Mouse (Mus musculus) embryonic facial prominence, embryonic 11.5 days (tissue): Measurements from ENCODE around the gene Eif3c. TPM values are rescaled to one million over a fixed set of nuclear protein-coding genes. Genes with fewer than 3 reads are reported as not detected.

ENCODE experiments used
- ATAC-seq: fragments of 200-750 bp; cut with Nextera tagmentation; replicated peaks from 2 replicates; pipeline ENCODE4 v1.8.0; 2017; ENCODE audit warnings: low read depth; ENCODE audit not compliant: insufficient number of reproducible peaks, low FRiP score, low TSS enrichment
- DNase-seq: peaks from one replicate; pipeline ENCODE4 v3.0.0-alpha.2; 2015; ENCODE audit warnings: low spot score
- H3K27ac ChIP-seq: fragments of 300-500 bp; sonication (generic); replicated peaks from 2 replicates; pipeline ENCODE4 v1.5.1; 2014; ENCODE audit warnings: mild to moderate bottlenecking, low read depth, low read length, control low read depth
- H3K27me3 ChIP-seq: fragments of 300-500 bp; sonication (generic); 2 replicates; pipeline ENCODE4 v1.6.1; 2014; ENCODE audit warnings: mild to moderate bottlenecking, low read length, moderate library complexity, mixed read lengths; ENCODE audit not compliant: control insufficient read depth, insufficient read depth
- H3K36me3 ChIP-seq: fragments of 300-500 bp; sonication (generic); replicated peaks from 2 replicates; pipeline ENCODE4 v1.6.1; 2014; ENCODE audit warnings: low read depth, mild to moderate bottlenecking, low read length, moderate library complexity, mixed read lengths; ENCODE audit not compliant: control insufficient read depth, insufficient read depth
- H3K4me1 ChIP-seq: fragments of 300-500 bp; sonication (generic); 2 replicates; pipeline ENCODE4 v1.6.1; 2014; ENCODE audit warnings: low read length, mixed read lengths; ENCODE audit not compliant: control insufficient read depth, insufficient read depth
- H3K4me2 ChIP-seq: fragments of 300-500 bp; sonication (generic); 2 replicates; pipeline ENCODE4 v1.6.1; 2014; ENCODE audit warnings: low read depth, mild to moderate bottlenecking, control low read depth, low read length, moderate library complexity
- H3K4me3 ChIP-seq: fragments of 300-500 bp; sonication (generic); 2 replicates; pipeline ENCODE4 v1.5.1; 2014; ENCODE audit warnings: low read depth, low read length, control low read depth
- H3K9ac ChIP-seq: fragments of 300-500 bp; sonication (generic); replicated peaks from 2 replicates; pipeline ENCODE4 v1.6.1; 2014; ENCODE audit warnings: mild to moderate bottlenecking, control low read depth, low read length
- H3K9me3 ChIP-seq: fragments of 300-500 bp; sonication (generic); replicated peaks from 2 replicates; pipeline ENCODE4 v1.6.1; 2016; ENCODE audit warnings: mild to moderate bottlenecking, low read length, inconsistent platforms, mixed read lengths; ENCODE audit not compliant: control insufficient read depth
- WGBS: fragments of 180-500 bp; shearing (Covaris S2); extraction: QIAGEN DNeasy Blood & Tissue Kit; methylation state at CpG from one replicate; pipeline ENCODE4 v1.1.7; 2014; 5-methylcytosine and 5-hydroxymethylcytosine counted together
- microRNA-seq: library from miRNA; unstranded; fragments of <30 nt; microRNA quantifications from one replicate; pipeline ENCODE4, GENCODE M21; 2016; ENCODE audit warnings: borderline number of aligned reads
- polyA plus RNA-seq: library from polyadenylated mRNA; unstranded; fragments of >200 nt; fragmentation: Nextera tagmentation; extraction: Ambion mirVana; gene quantifications from 2 replicates; pipeline ENCODE4 v1.2.1, GENCODE M21; 2014

Eif3c gene
- polyA plus RNA-seq, 1 experiment from 2014 or later, result 184 TPM

DNA sequence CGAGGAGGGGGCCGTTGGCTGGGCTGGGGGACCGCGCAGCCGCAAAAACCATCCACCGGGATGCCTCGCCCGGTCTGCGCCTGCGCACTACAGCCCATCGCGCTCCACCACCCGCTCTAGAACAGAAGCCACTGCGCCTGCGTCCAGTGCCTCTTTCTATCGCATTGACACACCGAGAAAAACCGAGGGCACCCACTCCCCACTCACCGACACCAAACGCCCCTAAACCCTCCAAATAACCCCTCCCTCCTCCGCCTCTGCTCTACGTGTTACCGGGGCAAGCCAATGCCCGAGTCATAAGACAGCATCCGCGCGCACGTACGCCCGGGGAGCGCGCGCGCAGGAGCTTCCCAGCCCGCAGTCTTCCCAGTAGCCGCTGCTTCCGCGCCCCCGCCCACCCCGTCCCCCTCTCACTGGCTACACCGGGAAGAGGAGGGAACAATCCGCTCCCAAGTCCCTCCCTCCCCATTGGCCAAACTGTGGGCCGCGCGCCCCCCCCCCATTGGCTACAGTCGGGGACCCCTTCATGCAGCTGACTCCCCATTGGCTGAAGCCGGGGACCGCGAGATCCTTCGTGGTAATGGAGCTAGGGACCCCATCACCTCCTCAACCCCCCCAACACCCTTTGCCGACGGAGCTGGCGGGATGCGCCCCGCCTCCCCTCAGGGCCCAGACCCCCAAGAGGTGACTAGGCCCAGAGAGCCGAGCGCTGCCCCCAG is 64.0 kb downstream of the Eif3c start:
- peak; percentile 88 for ATAC-seq
- Histone ChIP-seq H3K9me3 (no peaks in the 10 kb centered on the region), H3K4me1 (no peaks in the 10 kb centered on the region), H3K4me3 (peak overlapping the region; percentile 100), H3K27me3 (no peaks in the 10 kb centered on the region), H3K4me2 (peak overlapping the region; percentile 60), H3K27ac (peak overlapping the region; percentile 99), H3K9ac (peak overlapping the region; percentile 100), H3K36me3 (peaks cover 17% of the 10 kb centered on the region)
- WGBS, result under 1% methylated on average over 53 of the region's 57 CpGs
- DNase-seq, result peak; percentile 96

DNA sequence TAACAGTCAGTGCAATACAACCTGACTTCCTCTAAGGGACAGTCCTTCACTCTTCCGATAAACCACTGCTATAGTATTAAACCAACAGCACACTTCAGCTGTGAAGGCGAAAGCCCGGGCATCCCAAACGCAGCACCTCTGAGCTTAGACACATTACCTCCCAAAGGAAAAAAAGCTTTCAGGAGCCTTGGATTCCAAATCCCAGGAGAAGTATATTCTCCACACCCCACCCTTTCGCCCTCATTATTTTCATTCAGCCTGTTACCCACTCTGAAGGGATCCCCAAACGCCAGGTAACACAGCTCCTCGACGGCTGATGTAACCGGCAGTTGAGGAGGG is 64.6 kb downstream of the Eif3c start:
- ATAC-seq (no peak; the same call in 1 of the 2 replicates), DNase-seq (no peak)
- Histone ChIP-seq H3K4me1 (no peaks in the 10 kb centered on the region), H3K4me3 (peak overlapping the region; percentile 100), H3K27ac (peak overlapping the region; percentile 99), H3K4me2 (peak overlapping the region; percentile 60), H3K36me3 (peaks cover 17% of the 10 kb centered on the region), H3K9ac (peak overlapping the region; percentile 45), H3K27me3 (no peaks in the 10 kb centered on the region), H3K9me3 (no peaks in the 10 kb centered on the region)
- WGBS, result 6% methylated on average over 9 of the region's 9 CpGs

DNA sequence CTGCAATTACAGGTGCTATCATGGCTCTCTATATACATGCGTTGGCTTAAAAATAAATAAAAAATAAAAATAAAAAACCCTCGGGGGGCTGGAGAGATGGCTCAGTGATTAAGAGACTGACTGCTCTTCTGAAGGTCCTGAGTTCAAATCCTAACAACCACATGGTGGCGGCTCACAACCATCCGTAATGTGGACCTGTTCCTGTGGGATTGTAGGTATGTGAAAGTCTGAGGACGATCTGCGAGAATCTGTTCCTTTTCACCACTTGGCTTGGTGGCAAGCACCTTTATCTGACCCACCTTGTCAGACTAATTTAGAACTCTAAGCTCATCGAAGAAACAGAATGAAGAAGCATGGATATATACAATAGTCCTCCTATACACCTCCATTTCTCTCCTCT is 66.8 kb downstream of the Eif3c start:
- no peak for ATAC-seq
- Histone ChIP-seq H3K4me3 (no peak overlapping the region), H3K9ac (no peak overlapping the region), H3K27me3 (no peaks in the 10 kb centered on the region), H3K4me1 (no peaks in the 10 kb centered on the region), H3K27ac (no peak overlapping the region), H3K9me3 (no peaks in the 10 kb centered on the region), H3K36me3 (peaks cover 33% of the 10 kb centered on the region), H3K4me2 (no peak overlapping the region)
- WGBS, result 95% methylated on average over 7 of the region's 7 CpGs
- no peak for DNase-seq

DNA sequence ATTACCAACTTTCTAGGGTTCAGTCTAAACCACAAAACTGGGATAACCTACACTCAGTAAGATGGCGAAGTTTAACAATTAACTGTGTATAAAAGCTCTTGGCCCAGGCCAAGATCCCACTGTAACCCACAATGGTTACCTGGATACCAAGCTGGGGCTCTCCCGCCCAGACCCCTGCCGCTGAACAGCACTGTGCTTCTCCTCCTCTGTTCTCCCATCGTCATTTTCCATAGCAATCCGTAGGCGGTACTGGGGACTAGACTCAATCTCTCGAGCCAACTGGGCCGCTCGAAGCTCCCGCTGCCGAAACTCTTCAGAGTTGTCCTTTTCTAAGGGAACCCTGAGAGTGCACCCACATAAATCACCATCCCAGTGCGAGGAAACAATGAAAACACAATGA is 68.2 kb downstream of the Eif3c start:
- Histone ChIP-seq H3K4me2 (no peak overlapping the region), H3K9ac (no peak overlapping the region), H3K4me3 (no peak overlapping the region), H3K4me1 (no peaks in the 10 kb centered on the region), H3K27ac (no peak overlapping the region), H3K36me3 (peaks cover 47% of the 10 kb centered on the region), H3K27me3 (no peaks in the 10 kb centered on the region), H3K9me3 (no peaks in the 10 kb centered on the region)
- 94% methylated on average over 12 of the region's 12 CpGs for WGBS
- ATAC-seq (no peak), DNase-seq (no peak)

DNA sequence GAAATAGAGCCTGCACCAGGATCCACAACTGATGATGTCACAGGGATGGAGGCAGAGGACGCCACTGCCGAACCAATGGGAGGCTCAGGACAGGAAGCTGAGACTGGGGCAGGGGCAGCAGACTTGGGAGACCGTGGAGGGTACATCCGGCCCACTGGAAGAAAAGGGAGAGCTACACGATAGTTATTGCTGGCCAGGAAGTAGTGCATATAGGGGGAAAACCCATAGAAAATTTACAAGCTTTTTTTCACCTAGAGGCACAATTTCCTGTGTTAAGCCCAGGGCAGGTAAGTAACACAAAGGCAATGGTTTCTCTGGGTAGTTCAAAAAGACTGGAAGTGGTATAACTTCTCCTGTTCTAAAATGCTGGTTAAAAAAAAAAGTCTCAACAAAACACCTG is 69.7 kb downstream of the Eif3c start:
- no peak overlapping the region for H3K4me3 ChIP-seq
- H3K9ac ChIP-seq, result no peak overlapping the region
- H3K4me2 ChIP-seq, result no peak overlapping the region
- no peaks in the 10 kb centered on the region for H3K27me3 ChIP-seq
- H3K36me3 ChIP-seq, result peaks cover 59% of the 10 kb centered on the region
- no peaks in the 10 kb centered on the region for H3K4me1 ChIP-seq
- DNase-seq (no peak), ATAC-seq (no peak)
- no peak overlapping the region for H3K27ac ChIP-seq
- WGBS, result 92% methylated on average over 5 of the region's 5 CpGs
- no peaks in the 10 kb centered on the region for H3K9me3 ChIP-seq

Small RNAs within 50 kb of the gene (microRNA-seq; reads per million reads assigned to microRNA genes)
- gene Mir7059, result 3.8 reads per million

Other genes with a start within 250 kb of the Eif3c start
- 2.1 and 3.5 TPM in 2 replicates for gene Lat, start 196.8 kb downstream of the Eif3c start, polyA plus RNA-seq
- gene Spns1, start 189.0 kb downstream of the Eif3c start, polyA plus RNA-seq, result 31.5 and 35.0 TPM in 2 replicates
- 3.5 and 4.3 TPM in 2 replicates for gene Nfatc2ip, start 169.7 kb downstream of the Eif3c start, polyA plus RNA-seq
- not detected in 2 replicates for gene Cd19, start 151.5 kb downstream of the Eif3c start, polyA plus RNA-seq
- 18.6 and 24.8 TPM in 2 replicates for gene Rabep2, start 137.7 kb downstream of the Eif3c start, polyA plus RNA-seq
- 6.6 and 6.7 TPM in 2 replicates for gene Atp2a1, start 103.3 kb downstream of the Eif3c start, polyA plus RNA-seq
- gene Sh2b1, start 91.0 kb downstream of the Eif3c start, polyA plus RNA-seq, result 36.3 and 39.3 TPM in 2 replicates
- 158 and 159 TPM in 2 replicates for gene Tufm, start 79.0 kb downstream of the Eif3c start, polyA plus RNA-seq
- 44.8 and 46.2 TPM in 2 replicates for gene Atxn2l, start 63.0 kb downstream of the Eif3c start, polyA plus RNA-seq
- gene Apobr, start 18.5 kb upstream of the Eif3c start, polyA plus RNA-seq, result 0.52 and 0.72 TPM in 2 replicates
- gene Cln3, start 19.4 kb upstream of the Eif3c start, polyA plus RNA-seq, result 24.4 and 26.8 TPM in 2 replicates
- not detected in 2 replicates for gene Il27, start 28.5 kb upstream of the Eif3c start, polyA plus RNA-seq
- gene Nupr1, start 64.5 kb upstream of the Eif3c start, polyA plus RNA-seq, result 3.4 and 4.3 TPM in 2 replicates
- gene Sgf29, start 82.9 kb upstream of the Eif3c start, polyA plus RNA-seq, result 51.2 and 53.7 TPM in 2 replicates
- gene Sult1a1, start 110.0 kb upstream of the Eif3c start, polyA plus RNA-seq, result 0.15 and 0.70 TPM in 2 replicates
- gene Bola2, start 129.0 kb upstream of the Eif3c start, polyA plus RNA-seq, result 143 and 147 TPM in 2 replicates
- 10.0 and 10.4 TPM in 2 replicates for gene Slx1b, start 129.4 kb upstream of the Eif3c start, polyA plus RNA-seq
- gene Coro1a, start 141.4 kb upstream of the Eif3c start, polyA plus RNA-seq, result 37.5 and 42.5 TPM in 2 replicates
- 37.1 and 44.9 TPM in 2 replicates for gene Mapk3, start 193.2 kb upstream of the Eif3c start, polyA plus RNA-seq
- gene Gdpd3, start 199.9 kb upstream of the Eif3c start, polyA plus RNA-seq, result 0.60 and 1.3 TPM in 2 replicates
- 89.1 and 109 TPM in 2 replicates for gene Ypel3, start 210.5 kb upstream of the Eif3c start, polyA plus RNA-seq
- 0.18 and 0.27 TPM in 2 replicates for gene Tbx6, start 215.1 kb upstream of the Eif3c start, polyA plus RNA-seq
- gene Ppp4c, start 226.1 kb upstream of the Eif3c start, polyA plus RNA-seq, result 374 and 401 TPM in 2 replicates
- gene Fam57b, start 231.3 kb upstream of the Eif3c start, polyA plus RNA-seq, result 2.4 and 2.5 TPM in 2 replicates